ENCODE assay signal across 8 mouse cellular contexts in genomic region chr9:22327099-22327474, GRCm38 (mm10). TPM values are rescaled to one million over a fixed set of nuclear protein-coding genes. Genes with fewer than 3 reads are reported as not detected.
DNase-seq lines count a peak whose midpoint lies in the region; ATAC-seq lines count a peak whose summit lies in the region.

No protein-coding gene starts in this region.

- H3K4me1 ChIP-seq in brown adipose tissue, adult 24 weeks (ENCODE audit: control insufficient read depth, insufficient read depth, insufficient read length, low read length): no peaks in the 10 kb centered on the region
- H3K4me1 ChIP-seq in heart, embryonic 14.5 days (ENCODE audit: control insufficient read depth in 2 of 2, insufficient read depth in 2 of 2, low read length in 2 of 2): peaks cover 4 to 8% of the 10 kb centered on the region in 2 experiments; a peak in 3 of 4 replicates

- ATAC-seq in heart, embryonic 14.5 days (ENCODE audit: insufficient number of reproducible peaks, insufficient read depth, low FRiP score, low read depth): no peak
- no peak for ATAC-seq in granulocyte monocyte progenitor cell, adult 5-6 weeks (replicated peaks; ENCODE audit: poor library complexity, severe bottlenecking)

- no peaks in the 10 kb centered on the region for H3K27me3 ChIP-seq in heart, embryonic 14.5 days (ENCODE audit: control insufficient read depth, insufficient read depth, low read length)

- no peaks in the 10 kb centered on the region for H3K79me2 ChIP-seq in macrophage (ENCODE audit: inconsistent target)

- H3K4me3 ChIP-seq in brown adipose tissue, adult 24 weeks (ENCODE audit: insufficient read depth, low read depth, low read length): peak overlapping the region; percentile 71
- peak overlapping the region; percentile 48 to 54 for H3K4me3 ChIP-seq in heart, embryonic 14.5 days (ENCODE audit: control insufficient read depth in 1 of 2, insufficient read depth in 1 of 2, low read depth in 1 of 2, low read length in 2 of 2)
- H3K4me3 ChIP-seq in macrophage (ENCODE audit: inconsistent target): peak overlapping the region; percentile 47

- peaks cover 14% of the 10 kb centered on the region for H3K36me3 ChIP-seq in heart, embryonic 14.5 days (ENCODE audit: control insufficient read depth, insufficient read depth, low read length)
- H3K36me3 ChIP-seq in macrophage (ENCODE audit: inconsistent target): no peaks in the 10 kb centered on the region

- H3K9ac ChIP-seq in heart, embryonic 14.5 days (ENCODE audit: low read length): peak overlapping the region; percentile 72

- intact Hi-C loops in gastrocnemius, postnatal 36 days (cut with DNase I): loop anchor here (5.0 kb wide), 1 partner anchor 95 kb away; no protein-coding TSS in a partner anchor

- H3K9me3 ChIP-seq in heart, embryonic 14.5 days (ENCODE audit: control insufficient read depth, low read length): no peaks in the 10 kb centered on the region

- peak overlapping the region; percentile 75 for H3K4me2 ChIP-seq in heart, embryonic 14.5 days (ENCODE audit: low read length)

- H3K27ac ChIP-seq in brown adipose tissue, adult 24 weeks (replicated peaks; ENCODE audit: low read depth, low read length): peak overlapping the region; percentile 7; the same call in 1 of the 2 replicates
- H3K27ac ChIP-seq in heart, embryonic 14.5 days (replicated peaks in 1 of 2; ENCODE audit: control insufficient read depth in 1 of 2, insufficient read depth in 1 of 2, low read depth in 2 of 2, low read length in 2 of 2): peak overlapping the region; percentile 25 to 60
- H3K27ac ChIP-seq in macrophage: peak overlapping the region; percentile 54; the same call in 1 of the 2 replicates

- WGBS in heart, embryonic 14.5 days: 17% methylated on average over 9 of the region's 9 CpGs
- 44% methylated on average over 9 of the region's 9 CpGs for WGBS in macrophage (ENCODE audit: missing documents)

- peak; percentile 10 for DNase-seq in gastrocnemius, postnatal 10 days
- no peak for DNase-seq in gastrocnemius, postnatal 36 days
- peak; percentile 86 for DNase-seq in kidney, postnatal 10 days
- DNase-seq in layer of hippocampus, adult 9-10 months (ENCODE audit: low spot score): no peak

RNA-seq across cellular contexts. Expression of gene Zfp810, which starts 19.6 kb away (rescaled TPM):
- total RNA-seq in gastrocnemius, postnatal 10 days (2021): 1 to 10 TPM; 3.5 to 4.8 TPM
- total RNA-seq in gastrocnemius, postnatal 36 days (2021): under 1 TPM; 0.69 to 0.72 TPM
- polyA plus RNA-seq in brown adipose tissue, adult 24 weeks (2012; ENCODE audit: insufficient read depth, insufficient read length, missing spikeins): 2.5 and 6.3 TPM in 2 replicates
- polyA plus RNA-seq in heart, embryonic 14.5 days (2014; fragmentation: Nextera tagmentation; extraction: Ambion mirVana): 16.4 and 16.7 TPM in 2 replicates
- total RNA-seq in macrophage (2018; cell fraction: chromatin; rRNA removed): 10 to 100 TPM in 20 of 26 experiments, 1 to 10 TPM in 6; 2.5 to 55.9 (median 26.1) TPM
- total RNA-seq in macrophage (2018; cell fraction: cytosol; rRNA removed): 1 to 10 TPM in 25 of 26 experiments, under 1 TPM in 1; 0.86 to 8.3 (median 5.6) TPM
- total RNA-seq in macrophage (2018; cell fraction: nucleus; rRNA removed): 10 to 100 TPM in 18 of 26 experiments, 1 to 10 TPM in 8; 3.0 to 43.6 (median 16.2) TPM
- polyA plus RNA-seq in macrophage (2018): 4.9 to 7.5 TPM (median 6.3 TPM) in 3 replicates
- total RNA-seq in granulocyte monocyte progenitor cell, adult 5-6 weeks (2014; fragmentation: Nextera tagmentation): 10.4 and 17.4 TPM in 2 replicates
- 9.4 and 16.3 TPM in 2 replicates for total RNA-seq in granulocyte monocyte progenitor cell, adult 5-6 weeks (2017)

Comparison
In these comparisons a context has a peak if more than half of its experiments do, and no peak if none do; other contexts are left out.
1. DNase-seq: peak in gastrocnemius, postnatal 10 days (single experiment) and kidney, postnatal 10 days (single experiment); none in gastrocnemius, postnatal 36 days (0 of 2) and layer of hippocampus, adult 9-10 months (single experiment).
2. Peak in every context shown above with its lines, with median percentiles within 50 percentile points of each other: H3K27ac ChIP-seq and H3K4me3 ChIP-seq.